Mouse (Mus musculus) embryonic facial prominence, embryonic 12.5 days (tissue): ENCODE results near the gene Tex26. TPM values are rescaled to one million over a fixed set of nuclear protein-coding genes. Genes with fewer than 3 reads are reported as not detected.

Source experiments
- ATAC-seq: fragments of 200-750 bp; cut with Nextera tagmentation; 2 replicates; pipeline ENCODE4 v1.8.0; 2017; ENCODE audit not compliant: insufficient number of reproducible peaks, insufficient read depth, low FRiP score, low TSS enrichment
- H3K27ac ChIP-seq: fragments of 300-500 bp; sonication (generic); 2 replicates; pipeline ENCODE4 v1.5.1; 2016; ENCODE audit warnings: mild to moderate bottlenecking
- H3K27me3 ChIP-seq: fragments of 300-500 bp; sonication (generic); 2 replicates; pipeline ENCODE4 v1.6.1; 2016; ENCODE audit warnings: mild to moderate bottlenecking, moderate library complexity
- H3K36me3 ChIP-seq: fragments of 300-500 bp; sonication (generic); 2 replicates; pipeline ENCODE4 v1.6.1; 2016; ENCODE audit warnings: mild to moderate bottlenecking
- H3K4me1 ChIP-seq: fragments of 300-500 bp; sonication (generic); 2 replicates; pipeline ENCODE4 v1.6.1; 2016
- H3K4me2 ChIP-seq: fragments of 300-500 bp; sonication (generic); replicated peaks from 2 replicates; pipeline ENCODE4 v1.6.1; 2016; ENCODE audit warnings: mild to moderate bottlenecking, moderate library complexity
- H3K4me3 ChIP-seq: fragments of 300-500 bp; sonication (generic); 2 replicates; pipeline ENCODE4 v1.5.1; 2016; ENCODE audit warnings: mild to moderate bottlenecking
- H3K9ac ChIP-seq: fragments of 300-500 bp; sonication (generic); 2 replicates; pipeline ENCODE4 v1.6.1; 2016; ENCODE audit warnings: mild to moderate bottlenecking, moderate library complexity
- H3K9me3 ChIP-seq: fragments of 300-500 bp; sonication (generic); 2 replicates; pipeline ENCODE4 v1.6.1; 2016; ENCODE audit warnings: mild to moderate bottlenecking, moderate library complexity
- WGBS: fragments of 180-500 bp; shearing (Covaris S2); methylation state at CpG from one replicate; pipeline ENCODE4 v1.1.7; 2016; 5-methylcytosine and 5-hydroxymethylcytosine counted together
- polyA plus RNA-seq: library from polyadenylated mRNA; unstranded; fragments of >200 nt; fragmentation: Nextera tagmentation; extraction: Ambion mirVana; gene quantifications from 2 replicates; pipeline ENCODE4 v1.2.1, GENCODE M21; 2016

Gene Tex26
- 0.63 and 0.70 TPM in 2 replicates for polyA plus RNA-seq

DNA sequence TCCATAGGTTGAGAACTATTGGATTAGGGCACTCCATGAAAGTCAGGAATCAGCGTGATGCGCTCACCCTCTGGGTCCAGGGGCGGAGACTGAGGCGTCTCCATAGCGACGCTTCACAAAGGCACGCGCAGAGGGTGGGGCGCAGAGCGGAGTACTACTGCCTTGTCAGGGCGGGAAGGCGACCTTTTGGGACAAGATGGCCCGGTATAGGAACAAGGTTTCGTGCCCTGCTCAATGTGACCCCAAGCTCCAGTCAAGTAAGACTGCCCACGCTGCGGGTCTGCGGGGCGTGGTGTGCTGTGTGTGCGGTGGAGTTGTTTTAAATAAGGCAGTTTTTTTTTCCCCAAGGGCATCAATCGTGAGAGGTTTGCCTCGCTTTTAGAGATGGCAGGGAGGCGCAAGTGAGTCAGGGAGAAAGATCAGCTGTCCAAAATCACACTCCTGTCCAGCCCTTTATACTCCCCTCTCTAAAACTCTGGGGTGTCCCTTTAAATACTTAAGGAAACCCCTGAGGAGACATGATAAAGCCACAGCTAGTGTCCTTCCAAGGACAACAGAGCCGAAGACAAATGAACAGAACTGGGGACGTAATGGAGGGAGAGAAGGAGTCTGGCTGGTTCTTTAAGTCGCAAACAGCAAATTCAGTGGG is at the start of gene Tex26:
Gene Tex26, plus strand, starts transcription at position 130 of the 649 bp plus-strand sequence.
- under 1% methylated on average over 25 of the region's 25 CpGs for WGBS
- Histone ChIP-seq H3K4me3 (peak within 1 kb of the TSS; percentile 43), H3K9me3 (no peaks in the 10 kb centered on the region), H3K27me3 (no peaks in the 10 kb centered on the region), H3K27ac (peak within 1 kb of the TSS; percentile 88), H3K4me1 (peaks cover 19% of the 10 kb centered on the region), H3K36me3 (no peaks in the 10 kb centered on the region), H3K9ac (peak within 1 kb of the TSS; percentile 46), H3K4me2 (peak within 1 kb of the TSS; percentile 84)
- peak; percentile 80 for ATAC-seq

DNA sequence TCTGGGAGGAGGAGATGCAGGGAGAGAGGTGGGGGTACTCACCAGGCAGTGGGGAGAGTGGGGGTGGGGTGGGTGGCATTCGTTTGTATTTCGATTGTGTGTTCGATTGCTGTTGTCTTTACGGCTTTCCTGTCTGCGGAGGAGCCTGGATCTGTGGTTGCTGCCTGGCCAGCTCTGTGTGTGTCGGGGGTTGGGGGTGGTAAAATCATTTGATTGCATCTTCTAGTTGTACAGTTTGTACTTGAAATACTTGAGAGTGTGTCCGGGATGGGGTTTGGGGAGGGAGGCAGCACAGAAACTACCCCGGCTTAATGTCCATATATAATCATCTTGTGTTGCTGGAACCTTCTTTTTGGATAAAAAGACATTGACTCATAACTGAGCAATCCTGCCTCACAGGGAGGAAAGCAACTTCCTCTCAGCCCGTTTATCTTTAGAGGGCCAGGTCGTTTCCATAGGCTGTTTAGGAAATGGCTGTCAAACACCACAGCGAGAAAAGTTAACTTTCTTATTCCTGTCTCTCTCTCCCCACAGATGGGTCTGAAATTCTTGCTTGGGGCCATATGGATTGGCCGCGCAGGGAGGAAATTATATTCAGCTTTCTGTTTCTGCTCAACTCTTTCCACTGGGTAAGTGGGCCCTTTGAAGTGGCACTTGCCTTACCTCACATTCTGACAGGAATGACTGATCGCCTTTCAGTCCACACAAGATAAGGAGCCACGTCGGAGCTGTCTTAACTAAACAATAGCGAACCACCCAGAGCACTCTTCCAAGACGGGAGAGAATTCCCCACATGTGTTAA is 47.7 kb upstream of the Tex26 start:
- H3K4me1 ChIP-seq = peaks cover 22% of the 10 kb centered on the region; the same call in 1 of the 2 replicates
- H3K9me3 ChIP-seq = 0 out of 2 replicates have a peak, but pooled peaks cover 3% of the 10 kb centered on the region
- peak overlapping the region; percentile 11; the same call in 1 of the 2 replicates for H3K4me2 ChIP-seq
- peak; percentile 70; the same call in 1 of the 2 replicates for ATAC-seq
- peak overlapping the region; percentile 67 for H3K27ac ChIP-seq
- no peak overlapping the region for H3K9ac ChIP-seq
- no peaks in the 10 kb centered on the region for H3K27me3 ChIP-seq
- H3K36me3 ChIP-seq = no peaks in the 10 kb centered on the region
- no peak overlapping the region for H3K4me3 ChIP-seq
- WGBS = 20% methylated on average over 18 of the region's 18 CpGs

DNA sequence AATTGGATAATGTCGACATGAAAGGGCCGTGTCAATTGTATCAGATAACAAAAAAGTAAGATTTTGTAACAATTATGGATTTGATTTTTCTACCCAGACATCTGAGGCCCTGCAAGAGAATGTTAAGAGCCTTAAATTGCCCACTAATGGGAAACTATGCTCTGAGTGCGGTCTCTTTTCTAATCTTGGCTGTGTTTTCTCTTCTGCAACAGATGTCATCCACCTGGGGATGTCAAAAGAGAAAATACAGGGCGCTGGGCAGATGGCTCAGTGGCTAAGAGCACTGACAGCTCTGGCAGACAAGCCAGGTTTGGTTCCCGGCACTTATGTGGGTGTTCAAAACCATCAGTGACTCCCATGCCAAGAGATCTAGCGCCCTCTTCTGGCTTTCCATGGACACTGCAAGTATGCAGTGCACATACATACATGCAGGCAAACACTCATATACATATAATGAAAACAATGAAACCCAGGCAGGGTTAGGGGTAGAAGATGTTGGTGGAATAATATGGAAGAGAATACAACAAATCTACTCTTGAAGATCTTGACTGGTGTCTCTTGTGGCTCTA is 47.0 kb upstream of the Tex26 start:
- WGBS = 41% methylated on average over 6 of the region's 6 CpGs
- no peak for ATAC-seq
- Histone ChIP-seq H3K36me3 (no peaks in the 10 kb centered on the region), H3K27me3 (0 out of 2 replicates have a peak, but pooled peaks cover 2% of the 10 kb centered on the region), H3K9ac (no peak overlapping the region), H3K9me3 (0 out of 2 replicates have a peak, but pooled peaks cover 3% of the 10 kb centered on the region), H3K4me2 (no peak overlapping the region), H3K4me3 (no peak overlapping the region), H3K4me1 (peaks cover 22% of the 10 kb centered on the region; the same call in 1 of the 2 replicates), H3K27ac (peak overlapping the region; percentile 67)

DNA sequence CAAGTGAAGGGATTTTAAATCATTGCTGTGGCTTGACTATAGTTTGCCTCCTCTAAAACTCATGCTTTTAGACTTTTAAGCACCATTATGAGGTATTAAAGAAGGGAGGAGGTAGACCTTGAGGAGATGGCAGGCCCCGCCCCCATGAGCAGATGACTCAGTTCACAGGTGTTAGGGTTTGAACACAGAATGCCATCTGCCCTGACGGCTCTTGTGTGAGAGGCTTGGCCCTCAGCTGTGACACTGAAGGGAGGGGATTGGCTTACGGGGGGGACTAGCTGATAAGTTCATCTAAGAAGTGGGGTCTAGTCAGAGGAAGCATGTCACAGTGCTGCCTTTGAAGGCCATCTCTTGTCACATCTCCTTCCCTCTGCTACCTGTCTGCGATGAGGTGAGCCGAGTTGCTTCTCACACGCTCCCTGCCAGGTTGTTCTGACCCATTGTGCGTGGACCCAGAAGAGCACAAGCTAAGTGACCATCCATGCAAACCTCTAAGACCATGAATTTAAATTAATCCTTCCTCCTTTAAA is 37.9 kb upstream of the Tex26 start:
- Histone ChIP-seq H3K27me3 (0 out of 2 replicates have a peak, but pooled peaks cover 6% of the 10 kb centered on the region), H3K36me3 (no peaks in the 10 kb centered on the region), H3K27ac (no peak overlapping the region), H3K4me1 (0 out of 2 replicates have a peak, but pooled peaks cover 3% of the 10 kb centered on the region), H3K4me2 (no peak overlapping the region), H3K9ac (no peak overlapping the region), H3K4me3 (no peak overlapping the region), H3K9me3 (no peaks in the 10 kb centered on the region)
- no peak for ATAC-seq
- WGBS = 93% methylated on average over 7 of the region's 7 CpGs

DNA sequence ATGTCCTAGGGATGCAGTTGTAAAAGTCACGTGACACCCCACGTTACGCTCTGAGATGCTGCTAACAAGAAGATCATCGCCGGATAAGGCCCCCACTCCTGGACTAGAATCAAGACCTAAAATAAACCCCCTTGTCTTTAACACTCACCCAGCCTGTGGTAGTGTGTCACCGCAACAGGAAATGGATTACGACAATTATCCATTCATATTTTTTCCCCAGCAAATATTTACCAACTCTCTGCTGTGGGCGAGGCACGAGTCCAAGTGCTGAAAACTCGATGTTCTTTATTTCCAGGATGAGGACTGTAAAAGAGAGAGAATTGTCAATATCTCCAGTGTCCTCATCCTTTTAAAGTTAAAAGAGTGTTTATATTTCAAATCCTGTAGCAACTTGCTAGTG is 37.4 kb upstream of the Tex26 start:
- H3K9ac ChIP-seq = no peak overlapping the region
- 0 out of 2 replicates have a peak, but pooled peaks cover 3% of the 10 kb centered on the region for H3K4me1 ChIP-seq
- H3K4me3 ChIP-seq = no peak overlapping the region
- no peaks in the 10 kb centered on the region for H3K9me3 ChIP-seq
- no peak for ATAC-seq
- 90% methylated on average over 10 of the region's 10 CpGs for WGBS
- no peak overlapping the region for H3K4me2 ChIP-seq
- H3K27me3 ChIP-seq = 0 out of 2 replicates have a peak, but pooled peaks cover 6% of the 10 kb centered on the region
- H3K36me3 ChIP-seq = no peaks in the 10 kb centered on the region
- no peak overlapping the region for H3K27ac ChIP-seq

DNA sequence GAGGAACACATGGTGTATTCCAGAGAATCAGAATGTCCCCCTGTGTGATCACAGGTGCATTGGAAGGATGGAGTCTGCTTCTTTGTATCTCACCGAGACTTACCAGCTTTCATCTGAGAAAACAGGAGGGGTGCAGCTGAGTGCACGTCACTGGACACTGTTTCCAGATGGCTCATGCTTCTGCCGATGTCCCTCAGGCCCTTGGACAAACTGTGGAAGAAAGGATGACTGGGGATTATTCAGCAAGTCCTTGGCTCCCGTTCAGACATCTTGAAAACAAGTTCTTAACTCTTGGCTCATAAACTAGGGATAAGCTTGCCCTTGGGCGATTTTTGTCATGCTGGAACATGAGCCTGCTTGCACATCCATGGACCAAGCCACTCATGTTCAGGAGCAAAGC is 36.1 kb upstream of the Tex26 start:
- H3K4me3 ChIP-seq = no peak overlapping the region
- no peak overlapping the region for H3K4me2 ChIP-seq
- no peak for ATAC-seq
- no peaks in the 10 kb centered on the region for H3K9me3 ChIP-seq
- H3K9ac ChIP-seq = no peak overlapping the region
- H3K4me1 ChIP-seq = 0 out of 2 replicates have a peak, but pooled peaks cover 3% of the 10 kb centered on the region
- WGBS = 57% methylated on average over 5 of the region's 5 CpGs
- no peaks in the 10 kb centered on the region for H3K27me3 ChIP-seq
- no peaks in the 10 kb centered on the region for H3K36me3 ChIP-seq
- no peak overlapping the region for H3K27ac ChIP-seq

DNA sequence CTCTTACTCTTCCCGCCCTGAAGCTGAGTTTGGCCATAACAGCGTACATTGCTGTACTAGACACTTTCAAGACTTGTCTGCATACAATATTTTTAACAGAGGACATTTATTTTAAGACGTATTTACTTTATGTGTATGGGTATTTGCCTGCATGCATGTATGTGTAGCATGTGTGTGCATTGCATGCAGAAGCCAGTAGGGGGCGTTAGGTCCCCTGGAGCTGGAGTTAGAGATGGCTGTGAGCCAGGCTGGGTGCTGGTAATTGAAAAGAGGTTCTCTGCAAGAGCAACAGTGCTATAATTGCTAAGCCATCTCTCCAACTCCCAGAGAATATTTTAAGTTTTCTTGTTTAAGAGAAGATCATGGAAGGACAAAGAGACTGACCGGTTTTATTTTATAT is 34.8 kb upstream of the Tex26 start:
- 83% methylated on average over 5 of the region's 5 CpGs for WGBS
- Histone ChIP-seq H3K27ac (no peak overlapping the region), H3K9me3 (no peaks in the 10 kb centered on the region), H3K27me3 (no peaks in the 10 kb centered on the region), H3K36me3 (no peaks in the 10 kb centered on the region), H3K4me2 (no peak overlapping the region), H3K9ac (no peak overlapping the region), H3K4me3 (no peak overlapping the region), H3K4me1 (no peaks in the 10 kb centered on the region)
- no peak for ATAC-seq

DNA sequence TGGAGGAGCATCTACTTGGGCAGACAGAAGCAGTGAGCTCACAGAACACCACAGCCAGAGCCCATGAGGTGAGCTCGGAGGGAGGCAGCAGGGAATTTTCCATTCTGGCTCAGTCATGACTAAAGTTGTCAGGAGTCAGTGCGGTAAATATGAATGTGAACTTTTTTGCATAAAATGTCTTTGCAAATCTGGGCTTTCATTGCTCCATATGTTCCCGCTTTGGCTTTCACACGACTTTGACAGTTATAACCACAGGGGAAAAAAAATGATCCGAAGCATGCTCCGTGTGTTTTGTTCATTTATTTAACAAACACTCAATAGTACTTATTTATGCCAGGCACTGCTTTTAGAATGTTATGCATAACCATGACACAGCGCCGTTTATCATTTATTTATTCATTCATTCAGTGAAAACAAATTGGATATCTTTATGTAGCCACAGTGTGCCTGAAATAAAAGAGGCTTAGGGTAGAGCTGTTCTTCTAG is 32.6 kb upstream of the Tex26 start:
- Histone ChIP-seq H3K36me3 (no peaks in the 10 kb centered on the region), H3K27ac (no peak overlapping the region), H3K9me3 (no peaks in the 10 kb centered on the region), H3K4me3 (no peak overlapping the region), H3K4me2 (no peak overlapping the region), H3K4me1 (peaks cover 10% of the 10 kb centered on the region), H3K9ac (no peak overlapping the region), H3K27me3 (peaks cover 13% of the 10 kb centered on the region)
- no peak for ATAC-seq
- 76% methylated on average over 8 of the region's 8 CpGs for WGBS

DNA sequence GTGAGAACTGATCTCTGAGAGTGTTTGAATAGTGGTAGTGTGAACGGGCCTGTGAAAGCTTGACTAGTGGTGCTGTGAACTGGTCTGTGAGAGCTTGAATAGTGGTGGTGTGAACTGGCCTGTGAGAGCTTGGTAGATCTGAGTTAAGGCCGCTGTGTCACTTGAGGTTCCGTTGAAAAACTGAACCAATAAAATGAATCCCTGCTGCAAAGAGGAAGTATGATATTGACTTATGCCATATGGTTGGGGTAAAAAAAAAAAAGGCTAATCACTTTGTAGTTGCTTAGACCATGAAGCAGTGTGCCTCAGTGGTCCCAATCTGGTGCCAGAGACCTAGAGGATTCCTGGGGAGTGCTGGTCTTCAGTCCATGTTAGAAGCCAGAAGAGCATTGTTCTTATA is 30.0 kb upstream of the Tex26 start:
- WGBS = 91% methylated on average over 3 of the region's 3 CpGs
- H3K27ac ChIP-seq = no peak overlapping the region
- H3K27me3 ChIP-seq = peaks cover 25% of the 10 kb centered on the region
- no peaks in the 10 kb centered on the region for H3K9me3 ChIP-seq
- peaks cover 14% of the 10 kb centered on the region for H3K4me1 ChIP-seq
- no peak overlapping the region for H3K4me2 ChIP-seq
- no peak for ATAC-seq
- no peak overlapping the region for H3K4me3 ChIP-seq
- no peaks in the 10 kb centered on the region for H3K36me3 ChIP-seq
- H3K9ac ChIP-seq = no peak overlapping the region

DNA sequence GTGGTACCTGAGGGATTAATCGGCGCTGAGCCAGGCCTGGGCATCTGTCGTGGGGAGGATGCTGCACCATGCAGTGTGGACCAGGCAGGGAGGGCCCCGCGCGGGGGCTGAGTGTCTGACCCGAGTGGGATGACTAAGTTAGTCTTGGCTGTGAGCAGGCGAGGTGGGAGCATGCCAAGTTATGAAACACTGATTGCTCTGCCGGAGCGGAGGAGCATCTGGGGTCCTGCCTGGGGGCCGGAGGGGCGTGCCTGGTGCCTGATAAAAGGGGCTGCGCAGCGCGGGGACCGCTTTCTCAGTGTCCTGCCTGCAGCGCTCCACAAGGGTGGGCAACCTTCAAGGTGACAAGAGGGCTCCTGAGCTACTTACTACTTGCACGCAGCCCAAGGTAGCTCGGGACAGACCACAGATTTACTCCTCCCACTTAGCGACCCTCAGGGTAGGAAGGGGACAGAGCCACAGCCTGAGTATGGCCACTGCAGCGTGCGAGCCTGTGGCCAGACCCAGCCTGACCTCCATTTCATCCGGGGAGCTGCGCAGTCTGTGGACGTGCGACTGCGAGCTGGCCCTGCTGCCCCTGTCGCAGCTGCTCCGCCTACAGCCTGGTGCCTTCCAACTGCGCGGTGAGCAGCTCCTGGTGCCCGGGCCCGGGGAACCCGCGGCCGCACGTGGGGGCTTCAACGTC is 27.8 kb upstream of the Tex26 start, which contains the start of gene Medag:
Gene Medag, plus strand, starts transcription at position 241 of the 685 bp plus-strand sequence.
- ATAC-seq = 0 out of 2 replicates have a peak, but pooled peaks have one; percentile 48
- WGBS = 2% methylated on average over 38 of the region's 38 CpGs
- no peak within 1 kb of the TSS for H3K27ac ChIP-seq

DNA sequence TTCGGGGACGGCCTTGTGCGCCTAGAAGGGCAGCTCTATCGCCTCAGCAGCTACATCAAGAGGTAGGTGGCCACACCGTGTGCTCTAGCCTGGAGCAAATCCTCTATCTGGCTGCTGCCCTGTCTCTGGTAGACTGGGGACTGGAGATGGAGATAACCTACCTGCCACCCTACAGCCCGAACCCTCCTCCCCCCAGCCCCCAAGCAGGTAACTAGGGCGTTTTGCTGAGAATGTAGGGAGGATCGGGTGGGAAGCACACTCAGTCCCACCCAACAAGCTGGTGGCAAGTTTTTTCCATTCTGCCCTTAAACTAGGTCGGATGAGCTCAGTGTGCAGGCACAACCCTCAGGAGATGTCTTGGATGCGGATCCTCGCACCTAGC is 27.3 kb upstream of the Tex26 start:
- Histone ChIP-seq H3K4me2 (peak overlapping the region; percentile 71), H3K4me1 (peaks cover 14% of the 10 kb centered on the region), H3K9me3 (no peaks in the 10 kb centered on the region), H3K27ac (no peak overlapping the region), H3K36me3 (no peaks in the 10 kb centered on the region), H3K27me3 (peaks cover 25% of the 10 kb centered on the region), H3K4me3 (peak overlapping the region; percentile 36), H3K9ac (peak overlapping the region; percentile 48)
- ATAC-seq = no peak
- 34% methylated on average over 11 of the region's 11 CpGs for WGBS

More for the DNA sequence above, 27.8 kb upstream of the Tex26 start, which contains the start of gene Medag:
- Histone ChIP-seq H3K4me2 (peak within 1 kb of the TSS; percentile 71), H3K9ac (peak within 1 kb of the TSS; percentile 48), H3K4me1 (peaks cover 14% of the 10 kb centered on the region), H3K27me3 (peaks cover 25% of the 10 kb centered on the region), H3K36me3 (no peaks in the 10 kb centered on the region), H3K4me3 (peak within 1 kb of the TSS; percentile 36), H3K9me3 (no peaks in the 10 kb centered on the region)
